Mouse (Mus musculus) cerebellum, postnatal 4 days (tissue): ENCODE measurements around the gene Gm10778.
A peak's percentile ranks its signal among the peaks of the same experiment; 100 is the strongest.
"Not testable (repeated sequence)": the region's sequence is repeated elsewhere in the genome, so short reads cannot be mapped to it uniquely, and the experiment has no call there.

Experiments
- DNase-seq, 2 experiments: peaks; one replicate each; pipeline ENCODE4 v3.0.0; 2022; ENCODE audit warnings: low spot score in 2 of 2, mixed read lengths in 1 of 2

The Gm10778 gene

DNA sequence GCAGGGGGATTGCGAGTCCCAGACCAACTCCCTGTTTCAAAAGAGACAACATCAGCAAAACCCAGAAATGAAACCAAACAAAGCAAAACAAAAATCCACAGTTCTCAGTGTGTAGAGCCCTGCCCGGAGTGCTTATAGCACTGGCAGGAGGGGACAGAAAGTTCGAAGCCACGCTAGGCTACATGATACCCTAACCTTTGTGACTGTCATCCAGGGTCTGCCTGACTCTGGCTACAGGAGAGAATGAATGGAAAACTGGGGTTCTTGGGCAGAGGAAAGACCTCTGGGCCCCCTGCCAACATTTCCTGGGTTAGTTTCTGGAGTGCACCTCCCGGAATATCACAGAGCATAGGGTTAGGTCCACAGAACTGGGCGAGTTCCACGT is 21.0 kb upstream of the Gm10778 start:
- DNase-seq = no peak

DNA sequence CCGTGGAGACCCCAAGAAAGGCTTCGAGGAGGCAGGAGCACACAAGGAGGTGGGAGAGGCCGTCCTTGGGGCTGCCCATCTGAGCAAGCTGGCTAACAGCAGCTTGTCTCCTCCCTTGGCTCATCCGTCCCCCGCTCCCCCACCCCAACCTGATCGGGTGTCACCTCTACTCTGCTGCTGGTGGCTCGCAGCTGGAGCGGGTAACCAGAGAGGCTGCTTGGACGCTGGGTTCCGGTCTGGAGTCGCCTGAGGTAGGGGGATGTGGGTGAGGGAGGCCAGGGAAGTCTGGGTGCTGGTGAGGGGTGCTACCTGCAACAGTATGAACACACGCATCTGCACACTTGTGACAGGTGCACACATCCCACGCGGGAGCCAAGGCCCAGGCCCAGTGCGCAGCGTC is 20.5 kb upstream of the Gm10778 start, which contains the start of gene Ankrd24:
Ankrd24 (plus strand) TSS at position 151 of the 400 bp plus-strand sequence.
- no peak for DNase-seq

DNA sequence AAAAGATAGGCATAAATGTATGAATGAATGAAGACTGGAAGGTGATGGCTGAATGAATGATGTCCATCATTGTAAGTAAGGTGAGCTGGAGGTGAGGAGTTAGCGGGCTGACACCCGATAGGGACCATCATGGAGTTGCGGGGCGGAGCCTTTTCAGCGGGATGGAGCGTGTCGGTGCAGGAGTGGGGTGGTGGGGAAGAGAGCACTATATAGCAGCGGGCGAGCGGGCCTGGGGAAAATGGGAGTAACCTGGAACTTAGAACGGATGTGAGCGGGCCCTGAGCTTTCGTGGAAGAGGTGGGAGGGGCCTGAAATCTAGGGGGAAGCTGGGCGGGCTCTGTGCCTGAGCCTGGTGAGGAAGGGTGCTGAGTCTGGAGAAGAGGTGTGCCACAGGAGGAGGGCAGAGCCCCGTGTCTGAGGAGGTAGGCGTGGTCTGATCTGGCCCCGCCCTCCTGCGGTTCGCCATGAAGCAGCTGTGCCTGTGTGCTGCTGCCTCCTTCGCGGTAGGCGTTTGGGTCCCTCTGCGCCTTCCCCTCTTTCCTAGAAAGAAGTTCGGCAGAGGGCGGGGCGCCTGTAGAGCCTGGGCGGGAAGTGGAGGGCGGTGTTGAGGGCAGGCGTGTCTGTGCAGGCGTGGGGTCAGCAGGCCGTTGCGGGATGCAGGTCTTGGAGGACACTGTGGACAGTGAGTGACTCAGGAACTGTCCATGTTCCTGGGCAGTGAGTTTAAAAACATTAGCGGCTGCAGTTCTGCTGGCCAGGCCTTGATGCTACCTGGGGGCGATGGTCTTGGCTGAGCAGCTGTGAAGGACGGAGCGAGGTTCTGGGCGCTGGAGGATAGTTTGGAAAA is 15.4 kb upstream of the Gm10778 start:
- DNase-seq = peak; percentile 62 to 68

GRCm38 (mm10) chr10:81636338-81636737 is 12.5 kb upstream of the Gm10778 start:
- no peak for DNase-seq

- DNase-seq = no peak
Observed at GRCm38 (mm10) chr10:81638101-81638500, 10.8 kb upstream of the Gm10778 start.

DNA sequence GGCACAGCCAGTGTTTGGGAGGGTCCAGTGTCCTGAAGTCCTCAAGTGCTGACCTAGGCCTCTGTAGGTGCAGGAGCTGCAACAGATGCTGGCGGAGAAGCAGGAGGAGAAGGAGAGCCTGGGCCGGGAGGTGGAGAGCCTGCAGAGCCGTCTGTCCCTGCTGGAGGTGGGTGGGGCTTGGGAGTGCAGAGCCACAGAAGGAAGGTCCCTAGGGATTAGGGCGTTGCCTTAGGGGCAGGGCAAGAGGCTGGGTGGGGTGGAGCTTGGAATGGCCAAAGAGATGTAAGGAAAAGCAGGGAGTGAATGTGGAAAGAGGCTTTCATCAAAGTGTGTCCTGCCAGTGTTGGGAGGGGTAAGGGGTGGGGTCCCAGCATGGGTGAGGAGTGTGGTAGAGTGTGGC is 8.0 kb upstream of the Gm10778 start:
- not testable (repeated sequence) for DNase-seq

DNA sequence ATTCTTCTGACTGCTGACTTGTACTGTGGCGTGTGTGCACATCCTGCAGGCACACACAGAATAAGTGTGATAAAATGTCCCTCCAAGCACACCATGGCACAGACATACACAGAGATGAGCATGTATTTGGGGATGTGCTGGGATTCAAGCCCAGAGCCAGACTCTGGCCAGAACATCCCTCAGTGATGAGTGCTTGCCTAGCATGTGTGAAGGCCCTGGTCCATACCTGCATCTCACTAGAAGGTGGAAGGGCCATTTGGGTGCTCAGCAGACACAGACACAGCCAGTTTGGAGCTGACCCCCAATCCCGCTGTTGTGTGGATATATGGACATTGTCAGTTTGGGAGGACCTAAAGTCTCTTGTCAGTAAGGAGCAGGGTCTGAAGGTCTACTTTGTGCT is 7.3 kb upstream of the Gm10778 start:
- no peak for DNase-seq

- DNase-seq = no peak
Observed at GRCm38 (mm10) chr10:81641978-81642647, 6.7 kb upstream of the Gm10778 start.

DNA sequence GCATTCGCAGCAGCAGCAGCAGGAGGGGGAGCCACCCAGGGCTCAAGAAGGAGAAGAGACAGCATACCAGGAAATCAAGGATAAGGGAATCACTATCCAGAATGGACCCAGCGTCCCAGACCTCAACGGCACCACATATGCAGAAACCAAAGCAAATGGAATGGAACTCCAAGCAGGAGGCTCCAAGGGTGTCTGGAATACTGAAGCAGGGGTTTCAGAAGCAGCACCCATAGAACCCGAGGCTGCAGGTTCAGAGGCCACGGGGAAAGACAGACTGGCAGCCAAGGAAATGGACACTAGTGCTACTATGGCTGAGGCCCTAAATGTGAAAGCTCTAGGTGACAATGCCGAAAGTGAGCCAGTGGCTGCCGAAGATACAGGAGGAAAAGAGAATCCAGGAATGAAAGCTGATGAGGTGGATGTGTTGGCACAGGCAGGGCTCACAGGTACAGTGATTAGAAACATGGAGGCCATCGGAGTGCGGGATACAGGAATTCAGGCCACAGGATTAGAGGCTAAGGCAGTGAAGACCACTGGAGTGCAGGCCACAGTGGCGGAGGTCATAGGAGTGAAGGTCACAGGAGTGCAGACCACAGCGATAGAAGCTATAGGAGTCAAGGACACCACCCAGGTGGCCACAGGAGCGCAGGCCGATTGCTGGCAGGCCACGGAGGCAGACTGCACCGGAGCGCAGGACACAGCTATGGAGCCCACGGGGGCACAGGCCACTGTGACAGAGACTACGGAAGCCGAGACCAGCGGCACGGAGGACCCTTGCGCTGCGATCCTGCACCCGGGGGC is 6.0 kb upstream of the Gm10778 start:
- no peak for DNase-seq

DNA sequence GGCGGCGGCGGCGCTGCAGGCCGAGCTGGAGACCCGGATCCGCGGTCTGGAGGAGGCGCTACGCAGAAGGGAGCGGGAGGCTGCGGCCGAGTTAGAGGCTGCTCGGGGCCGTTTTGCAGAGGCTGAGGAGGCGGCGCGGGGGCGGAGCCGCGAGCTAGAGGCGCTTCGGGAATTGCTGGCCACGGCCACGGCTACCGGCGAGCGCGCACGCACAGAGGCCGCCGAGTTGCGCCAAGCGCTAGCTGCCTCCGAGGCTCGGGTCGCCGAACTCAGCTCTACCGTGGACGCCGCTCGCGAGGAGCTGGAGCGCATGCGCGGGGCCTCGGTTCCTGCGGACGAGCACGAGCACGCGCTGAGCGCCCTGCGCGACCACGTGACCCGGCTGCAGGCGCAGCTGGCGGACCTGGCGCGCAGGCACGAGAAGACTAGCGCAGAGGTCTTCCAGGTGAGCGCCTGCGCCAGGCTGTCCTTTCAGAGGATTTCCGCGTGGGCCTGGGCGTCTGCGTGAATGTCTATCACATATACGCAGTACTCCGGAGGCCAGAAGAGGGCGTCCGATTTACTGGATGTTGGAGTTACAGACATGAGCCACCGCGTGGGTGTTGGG is 5.3 kb upstream of the Gm10778 start:
- peak; percentile 92 to 96 for DNase-seq

- DNase-seq = no peak
Observed at GRCm38 (mm10) chr10:81644162-81644561, 4.7 kb upstream of the Gm10778 start.

- no peak for DNase-seq
Observed at GRCm38 (mm10) chr10:81644716-81645115, 4.1 kb upstream of the Gm10778 start.

- no peak for DNase-seq
Observed at GRCm38 (mm10) chr10:81645391-81645790, 3.5 kb upstream of the Gm10778 start.

DNA sequence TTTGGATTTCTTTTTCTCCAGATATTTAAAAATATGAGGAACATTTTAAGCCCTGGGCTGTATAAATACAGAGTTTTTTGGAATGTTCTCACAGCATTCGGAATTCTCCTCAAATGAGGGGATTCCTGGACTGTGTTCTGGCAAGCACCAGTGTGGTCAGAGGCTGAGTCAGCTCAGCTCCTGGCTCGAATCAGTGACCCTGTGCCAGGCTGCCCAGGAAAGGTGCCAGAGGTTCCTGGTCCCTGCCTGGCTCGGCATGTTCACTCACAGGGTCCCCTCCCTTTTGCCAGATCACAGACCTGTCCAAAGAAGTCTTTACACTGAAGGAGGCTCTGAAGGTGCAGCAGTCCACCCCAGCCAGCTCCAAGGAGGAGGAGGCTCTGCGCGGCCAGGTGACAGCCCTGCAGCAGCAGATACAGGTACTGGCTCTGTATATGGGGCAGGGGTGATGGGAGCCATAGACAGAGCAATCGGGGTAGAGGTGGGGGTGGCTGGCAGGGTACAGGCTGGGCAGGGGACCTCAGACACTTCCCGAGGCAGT is 2.8 kb upstream of the Gm10778 start:
- no peak for DNase-seq

- no peak for DNase-seq
Observed at GRCm38 (mm10) chr10:81655178-81655577, 6.3 kb downstream of the Gm10778 start.

DNA sequence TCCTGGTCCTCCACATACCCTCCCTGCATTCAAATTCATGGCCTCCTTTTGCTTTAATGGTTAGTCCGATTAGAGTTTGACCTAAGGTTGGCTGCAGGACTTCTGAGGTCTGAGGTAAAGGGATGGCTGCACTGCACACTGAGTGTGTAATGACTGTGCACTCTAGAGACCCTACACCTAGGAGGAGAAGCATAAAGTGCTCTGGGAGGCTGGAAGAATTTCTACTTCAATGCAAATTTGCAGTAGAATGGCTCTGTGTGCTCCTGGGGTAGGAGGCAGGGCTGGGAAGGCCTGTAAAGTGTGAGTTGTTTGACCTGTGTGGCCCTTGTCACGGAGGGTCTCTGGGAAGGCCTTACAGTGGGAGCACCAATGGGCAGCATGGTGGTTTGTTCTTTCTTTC is 7.3 kb downstream of the Gm10778 start:
- no peak for DNase-seq

GRCm38 (mm10) chr10:81687114-81687513 is 38.3 kb downstream of the Gm10778 start:
- not testable (repeated sequence) for DNase-seq

GRCm38 (mm10) chr10:81704531-81705301 is 55.9 kb downstream of the Gm10778 start, which contains the start of gene Zfp433:
Zfp433 (plus strand) TSS chr10:81704825.
- not testable (repeated sequence) for DNase-seq
